Comparison of ENCODE assay signal across 16 mouse cellular contexts in the genomic region with DNA sequence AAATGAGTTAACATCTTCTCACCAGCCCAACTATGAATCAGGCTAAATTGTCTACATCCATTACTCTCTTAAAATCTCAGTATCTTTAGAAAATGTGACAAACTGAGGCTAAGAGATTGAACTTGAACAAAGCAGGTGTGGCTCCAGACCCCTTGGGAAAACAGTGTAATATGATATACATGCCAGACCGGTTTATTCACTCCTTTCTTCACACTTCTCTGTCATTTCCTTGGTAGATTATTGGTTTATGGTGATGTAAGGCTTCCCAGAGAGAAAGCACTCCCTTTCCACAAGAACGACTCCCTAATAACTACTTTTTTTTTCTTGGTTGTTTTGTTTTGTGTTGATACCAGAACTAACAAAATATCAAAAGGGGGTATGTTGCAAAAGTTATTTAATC. TPM values are rescaled to one million over a fixed set of nuclear protein-coding genes. Genes with fewer than 3 reads are reported as not detected.
"Had no signal": no experiment of that assay in that cellular context is flagged by ENCODE, and none has a peak within 500 bp of the region (broad histone marks: within the 10 kb centered on the region; RNA-seq: fewer than 3 reads in every experiment).

No protein-coding gene starts in this region.

- H3K27ac ChIP-seq: left cerebral cortex, adult 2 months; liver, embryonic 13.5 days; macrophage; midbrain, embryonic 15.5 days; neural tube, embryonic 13.5 days had no signal

- H3K9ac ChIP-seq: liver, embryonic 13.5 days; liver, postnatal 0 days; midbrain, embryonic 15.5 days; neural tube, embryonic 13.5 days had no signal

- H3K4me1 ChIP-seq: liver, embryonic 13.5 days; megakaryocyte, embryonic 14.5 days; midbrain, embryonic 15.5 days; neural tube, embryonic 13.5 days had no signal

- H3K27me3 ChIP-seq: liver, embryonic 13.5 days; megakaryocyte, embryonic 14.5 days; midbrain, embryonic 15.5 days; neural tube, embryonic 13.5 days had no signal

- ATAC-seq: liver, postnatal 0 days; midbrain, embryonic 15.5 days had no signal

- H3K9me3 ChIP-seq: liver, embryonic 13.5 days; megakaryocyte, embryonic 14.5 days; midbrain, embryonic 15.5 days; neural tube, embryonic 13.5 days had no signal

- H3K4me3 ChIP-seq: left cerebral cortex, adult 2 months; liver, embryonic 13.5 days; megakaryocyte, embryonic 14.5 days; midbrain, embryonic 15.5 days; neural tube, embryonic 13.5 days had no signal

- DNase-seq: kidney, adult 18-20 months; kidney, postnatal 10 days; kidney, postnatal 4 days; liver; liver, embryonic 13.5 days; liver, postnatal 0 days; lung, postnatal 10 days; retina, postnatal 1 day; right cerebral cortex, postnatal 4 days; thymus, postnatal 36 days had no signal

- H3K36me3 ChIP-seq: liver, embryonic 13.5 days; midbrain, embryonic 15.5 days; neural tube, embryonic 13.5 days had no signal

- H3K4me2 ChIP-seq: liver, embryonic 13.5 days; midbrain, embryonic 11.5 days; midbrain, embryonic 15.5 days; neural tube, embryonic 13.5 days had no signal

RNA-seq across cellular contexts. Expression of gene Gpr37, which starts 20.1 kb away (rescaled TPM):
- polyA plus RNA-seq: macrophage had no signal
